ENCODE assay signal across 8 mouse cellular contexts in the genomic region with DNA sequence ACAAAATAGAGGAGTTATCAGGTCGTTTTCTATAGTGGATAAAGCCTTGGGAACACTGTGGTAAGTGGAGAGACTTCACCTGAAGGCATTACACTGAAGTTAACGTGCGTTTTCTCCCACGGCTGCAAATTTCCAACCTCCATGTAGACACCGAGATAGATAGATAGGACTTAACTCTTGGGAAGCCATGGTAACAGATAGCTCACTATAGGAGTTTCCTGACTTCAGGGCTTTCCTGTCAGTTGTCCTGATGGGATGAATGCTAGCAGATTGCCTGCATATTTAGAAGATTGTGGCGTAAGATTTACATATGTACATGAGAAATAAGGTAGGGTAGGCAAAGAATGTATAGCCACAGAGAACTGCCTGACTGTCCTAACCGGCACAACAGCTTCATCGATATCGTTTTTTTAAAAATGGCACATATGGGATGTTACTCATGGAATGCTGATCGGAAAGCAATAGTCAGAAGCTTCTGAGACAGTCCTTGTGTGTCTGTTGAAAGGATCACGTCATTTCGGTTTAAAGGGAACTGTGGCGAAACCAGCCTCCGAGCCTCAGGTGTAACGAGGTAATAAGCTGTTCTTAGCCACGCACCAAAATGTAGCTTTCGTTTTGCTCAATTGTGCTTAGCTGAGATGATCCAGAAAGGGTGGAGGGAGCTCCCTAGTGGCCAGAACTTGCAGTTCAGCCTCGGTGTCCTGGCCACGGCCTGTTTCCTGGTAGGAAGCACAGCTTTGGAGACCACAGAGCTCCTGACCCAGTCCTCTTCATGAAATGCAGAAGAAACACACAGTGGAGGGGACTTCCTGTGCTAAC.
DNase-seq lines count a peak whose midpoint lies in the region; ATAC-seq and TF ChIP-seq lines count a peak whose summit lies in the region.

No protein-coding gene starts in this region.

- peak; percentile 64 for TF ChIP-seq CTCF in G1E (IDR thresholded peaks at IDR 0.05; ENCODE audit: low read depth, low read length)
- TF ChIP-seq CTCF in cerebellum, adult 2 months (IDR thresholded peaks at IDR 0.05; ENCODE audit: borderline replicate concordance, insufficient read depth, low read depth, low read length): peak; percentile 97
- peak; percentile 95 for TF ChIP-seq CTCF in forebrain, postnatal 0 days (IDR thresholded peaks at IDR 0.05; ENCODE audit: low read depth)

- no peak overlapping the region for H3K27ac ChIP-seq in cerebellum, adult 2 months (ENCODE audit: insufficient read depth, low read length)
- H3K27ac ChIP-seq in forebrain, postnatal 0 days (ENCODE audit: low read depth, low read length): no peak overlapping the region
- H3K27ac ChIP-seq in lung, embryonic 15.5 days: no peak overlapping the region

- peak overlapping the region; percentile 64 for H3K4me3 ChIP-seq in G1E (ENCODE audit: low read depth, low read length)
- peak overlapping the region; percentile 57 for H3K4me3 ChIP-seq in cerebellum, adult 2 months (replicated peaks; ENCODE audit: insufficient read depth, low read depth, low read length)
- H3K4me3 ChIP-seq in forebrain, postnatal 0 days (ENCODE audit: low read depth, low read length): peak overlapping the region; percentile 34
- peak overlapping the region; percentile 43 for H3K4me3 ChIP-seq in lung, embryonic 15.5 days

- H3K9ac ChIP-seq in forebrain, postnatal 0 days: peak overlapping the region; percentile 33; the same call in 1 of the 2 replicates
- H3K9ac ChIP-seq in lung, embryonic 15.5 days: 0 out of 2 replicates have a peak overlapping the region, but pooled peaks have one; percentile 11

- H3K9me3 ChIP-seq in G1E (replicated peaks): no peaks in the 10 kb centered on the region
- no peaks in the 10 kb centered on the region for H3K9me3 ChIP-seq in forebrain, postnatal 0 days (ENCODE audit: low read length)
- H3K9me3 ChIP-seq in lung, embryonic 15.5 days: no peaks in the 10 kb centered on the region

- WGBS in cerebellum, adult 2 months: 32% methylated on average over 19 of the region's 19 CpGs
- WGBS in forebrain, postnatal 0 days: 42% methylated on average over 19 of the region's 19 CpGs
- 36% methylated on average over 19 of the region's 19 CpGs for WGBS in lung, embryonic 15.5 days

- no peak for TF ChIP-seq POLR2A in cerebellum, adult 2 months (IDR thresholded peaks at IDR 0.05; ENCODE audit: borderline replicate concordance, insufficient read depth, low read length)

- ATAC-seq in G1E (ENCODE audit: extremely low read depth, insufficient number of reproducible peaks, low FRiP score, poor library complexity, severe bottlenecking): peak; percentile 97
- ATAC-seq in forebrain, postnatal 0 days: peak; percentile 96
- ATAC-seq in lung, embryonic 15.5 days (ENCODE audit: borderline replicate concordance, extremely low read depth, low FRiP score, low TSS enrichment): peak; percentile 79; the same call in 1 of the 2 replicates

- peaks cover 14% of the 10 kb centered on the region for H3K4me1 ChIP-seq in G1E (ENCODE audit: insufficient read depth, low read depth, low read length)
- H3K4me1 ChIP-seq in cerebellum, adult 2 months (ENCODE audit: control insufficient read depth, insufficient read depth, low read length): 0 out of 2 replicates have a peak, but pooled peaks cover 2% of the 10 kb centered on the region
- H3K4me1 ChIP-seq in forebrain, postnatal 0 days (ENCODE audit: insufficient read depth): no peaks in the 10 kb centered on the region
- no peaks in the 10 kb centered on the region for H3K4me1 ChIP-seq in lung, embryonic 15.5 days

- peak overlapping the region; percentile 39 for H3K4me2 ChIP-seq in forebrain, postnatal 0 days (ENCODE audit: low read depth)
- peak overlapping the region; percentile 54 for H3K4me2 ChIP-seq in lung, embryonic 15.5 days

- no peaks in the 10 kb centered on the region for H3K36me3 ChIP-seq in G1E (replicated peaks)
- H3K36me3 ChIP-seq in forebrain, postnatal 0 days (ENCODE audit: insufficient read depth): no peaks in the 10 kb centered on the region
- H3K36me3 ChIP-seq in lung, embryonic 15.5 days: no peaks in the 10 kb centered on the region

- 0 out of 2 replicates have a peak, but pooled peaks cover 6% of the 10 kb centered on the region for H3K27me3 ChIP-seq in G1E (ENCODE audit: insufficient read depth, low read length)
- H3K27me3 ChIP-seq in cerebellum, adult 2 months (ENCODE audit: control insufficient read depth, insufficient read depth, low read length): no peaks in the 10 kb centered on the region
- no peaks in the 10 kb centered on the region for H3K27me3 ChIP-seq in forebrain, postnatal 0 days (ENCODE audit: insufficient read depth, low read length)
- no peaks in the 10 kb centered on the region for H3K27me3 ChIP-seq in lung, embryonic 15.5 days

- DNase-seq in G1E (ENCODE audit: low spot score): peak; percentile 52
- DNase-seq in cerebellum, adult 2 months: peak; percentile 80 to 88
- peak; percentile 84 for DNase-seq in forebrain, postnatal 0 days
- peak; percentile 90 for DNase-seq in heart, postnatal 4 days
- DNase-seq in layer of hippocampus, adult 8-10 months (ENCODE audit: low spot score in 2 of 2): peak; percentile 69 to 87
- DNase-seq in ovary, adult 18-20 months (ENCODE audit: low spot score): peak; percentile 54
- DNase-seq in thymus, postnatal 0 days (ENCODE audit: low spot score): peak; percentile 80
